Mouse (Mus musculus) stomach, embryonic 15.5 days (tissue): ENCODE data around the gene Lemd1. TPM values are rescaled to one million over a fixed set of nuclear protein-coding genes. Genes with fewer than 3 reads are reported as not detected.
A peak's percentile ranks its signal among the peaks of the same experiment; 100 is the strongest.
"Not testable (repeated sequence)": the region's sequence is repeated elsewhere in the genome, so short reads cannot be mapped to it uniquely, and the experiment has no call there.

Source experiments
- ATAC-seq: fragments of 200-750 bp; cut with Nextera tagmentation; 2 replicates; pipeline ENCODE4 v1.8.0; 2017; ENCODE audit warnings: low read depth, moderate number of reproducible peaks, moderate TSS enrichment; ENCODE audit not compliant: insufficient read depth, low FRiP score
- H3K27ac ChIP-seq: fragments of 300-500 bp; sonication (generic); 2 replicates; pipeline ENCODE4 v1.5.1; 2015; ENCODE audit warnings: mild to moderate bottlenecking, inconsistent platforms
- H3K27me3 ChIP-seq: fragments of 300-500 bp; sonication (generic); replicated peaks from 2 replicates; pipeline ENCODE4 v1.6.1; 2015; ENCODE audit warnings: inconsistent platforms
- H3K36me3 ChIP-seq: fragments of 300-500 bp; sonication (generic); 2 replicates; pipeline ENCODE4 v1.6.1; 2015; ENCODE audit warnings: inconsistent platforms
- H3K4me1 ChIP-seq: fragments of 300-500 bp; sonication (generic); 2 replicates; pipeline ENCODE4 v1.6.1; 2015; ENCODE audit warnings: inconsistent platforms
- H3K4me2 ChIP-seq: fragments of 300-500 bp; sonication (generic); 2 replicates; pipeline ENCODE4 v1.6.1; 2015; ENCODE audit warnings: mild to moderate bottlenecking, inconsistent platforms
- H3K4me3 ChIP-seq: fragments of 300-500 bp; sonication (generic); replicated peaks from 2 replicates; pipeline ENCODE4 v1.5.1; 2015; ENCODE audit warnings: inconsistent platforms
- H3K9ac ChIP-seq: fragments of 300-500 bp; sonication (generic); 2 replicates; pipeline ENCODE4 v1.6.1; 2015; ENCODE audit warnings: inconsistent platforms
- H3K9me3 ChIP-seq: fragments of 300-500 bp; sonication (generic); 2 replicates; pipeline ENCODE4 v1.6.1; 2016; ENCODE audit warnings: inconsistent platforms
- WGBS: fragments of 180-500 bp; shearing (Covaris S2); methylation state at CpG from one replicate; pipeline ENCODE4 v1.1.7; 2015; 5-methylcytosine and 5-hydroxymethylcytosine counted together
- polyA plus RNA-seq: library from polyadenylated mRNA; unstranded; fragments of >200 nt; fragmentation: Nextera tagmentation; extraction: Ambion mirVana; gene quantifications from 2 replicates; pipeline ENCODE4 v1.2.1, GENCODE M21; 2015

Lemd1 gene
- polyA plus RNA-seq, 1 experiment from 2014 or later: 0.46 TPM

GRCm38 (mm10) chr1:132265211-132265859, 74.1 kb downstream of the Lemd1 start:
- ATAC-seq: peak; percentile 39; the same call in 1 of the 2 replicates
- H3K4me1 ChIP-seq: no peaks in the 10 kb centered on the region
- no peak overlapping the region for H3K4me2 ChIP-seq
- no peak overlapping the region for H3K4me3 ChIP-seq
- no peaks in the 10 kb centered on the region for H3K27me3 ChIP-seq
- H3K36me3 ChIP-seq: no peaks in the 10 kb centered on the region
- H3K9me3 ChIP-seq: no peaks in the 10 kb centered on the region
- H3K27ac ChIP-seq: no peak overlapping the region
- 60% methylated on average over 8 of the region's 8 CpGs for WGBS
- no peak overlapping the region for H3K9ac ChIP-seq

- WGBS: 92% methylated on average over 10 of the region's 10 CpGs
- Histone ChIP-seq H3K9ac (no peak overlapping the region), H3K4me1 (no peaks in the 10 kb centered on the region), H3K4me3 (no peak overlapping the region), H3K36me3 (no peaks in the 10 kb centered on the region), H3K27me3 (no peaks in the 10 kb centered on the region), H3K4me2 (no peak overlapping the region), H3K9me3 (no peaks in the 10 kb centered on the region), H3K27ac (no peak overlapping the region)
- ATAC-seq: no peak
Observed at GRCm38 (mm10) chr1:132265936-132266335, 74.7 kb downstream of the Lemd1 start.

- no peak for ATAC-seq
- Histone ChIP-seq H3K36me3 (no peaks in the 10 kb centered on the region), H3K9me3 (no peaks in the 10 kb centered on the region), H3K4me2 (no peak overlapping the region), H3K4me1 (no peaks in the 10 kb centered on the region), H3K4me3 (no peak overlapping the region), H3K9ac (no peak overlapping the region), H3K27me3 (no peaks in the 10 kb centered on the region), H3K27ac (no peak overlapping the region)
- WGBS: 42% methylated on average over 8 of the region's 8 CpGs
Observed at GRCm38 (mm10) chr1:132266791-132267557, 75.7 kb downstream of the Lemd1 start.

GRCm38 (mm10) chr1:132267959-132268358, 76.7 kb downstream of the Lemd1 start:
- Histone ChIP-seq H3K9me3 (no peaks in the 10 kb centered on the region), H3K4me3 (no peak overlapping the region), H3K9ac (no peak overlapping the region), H3K4me1 (no peaks in the 10 kb centered on the region), H3K4me2 (no peak overlapping the region), H3K36me3 (no peaks in the 10 kb centered on the region), H3K27ac (no peak overlapping the region), H3K27me3 (no peaks in the 10 kb centered on the region)
- 77% methylated on average over 2 of the region's 2 CpGs for WGBS
- no peak for ATAC-seq

- no peak overlapping the region for H3K4me2 ChIP-seq
- H3K27ac ChIP-seq: no peak overlapping the region
- no peak overlapping the region for H3K9ac ChIP-seq
- H3K36me3 ChIP-seq: no peaks in the 10 kb centered on the region
- 78% methylated on average over 7 of the region's 7 CpGs for WGBS
- H3K9me3 ChIP-seq: no peaks in the 10 kb centered on the region
- H3K4me3 ChIP-seq: no peak overlapping the region
- H3K4me1 ChIP-seq: no peaks in the 10 kb centered on the region
- no peak for ATAC-seq
- H3K27me3 ChIP-seq: no peaks in the 10 kb centered on the region
Observed at GRCm38 (mm10) chr1:132268418-132269060, 77.3 kb downstream of the Lemd1 start.

GRCm38 (mm10) chr1:132271237-132271636, 80.0 kb downstream of the Lemd1 start:
- Histone ChIP-seq H3K27ac (no peak overlapping the region), H3K9ac (no peak overlapping the region), H3K9me3 (no peaks in the 10 kb centered on the region), H3K4me3 (no peak overlapping the region), H3K4me1 (no peaks in the 10 kb centered on the region), H3K4me2 (no peak overlapping the region), H3K36me3 (no peaks in the 10 kb centered on the region), H3K27me3 (no peaks in the 10 kb centered on the region)
- ATAC-seq: no peak
- WGBS: 80% methylated on average over 3 of the region's 3 CpGs

- no peaks in the 10 kb centered on the region for H3K27me3 ChIP-seq
- 54% methylated on average over 3 of the region's 3 CpGs for WGBS
- H3K9me3 ChIP-seq: no peaks in the 10 kb centered on the region
- H3K4me3 ChIP-seq: no peak overlapping the region
- no peaks in the 10 kb centered on the region for H3K36me3 ChIP-seq
- H3K4me1 ChIP-seq: no peaks in the 10 kb centered on the region
- no peak overlapping the region for H3K9ac ChIP-seq
- no peak overlapping the region for H3K27ac ChIP-seq
- ATAC-seq: no peak
- H3K4me2 ChIP-seq: no peak overlapping the region
Observed at GRCm38 (mm10) chr1:132276694-132277093, 85.5 kb downstream of the Lemd1 start.

- Histone ChIP-seq H3K4me3 (no peak overlapping the region), H3K4me2 (no peak overlapping the region), H3K27me3 (no peaks in the 10 kb centered on the region), H3K36me3 (no peaks in the 10 kb centered on the region), H3K9me3 (no peaks in the 10 kb centered on the region), H3K27ac (no peak overlapping the region), H3K4me1 (no peaks in the 10 kb centered on the region), H3K9ac (no peak overlapping the region)
- WGBS: 64% methylated on average over 6 of the region's 6 CpGs
- ATAC-seq: no peak
Observed at GRCm38 (mm10) chr1:132277124-132277523, 85.9 kb downstream of the Lemd1 start.

- not testable (repeated sequence) for H3K4me2 ChIP-seq, H3K9ac ChIP-seq, H3K27ac ChIP-seq, H3K4me3 ChIP-seq, H3K36me3 ChIP-seq, H3K9me3 ChIP-seq, ATAC-seq, H3K27me3 ChIP-seq, H3K4me1 ChIP-seq
- 58% methylated on average over 6 of the region's 6 CpGs for WGBS
Observed at GRCm38 (mm10) chr1:132280636-132281035, 89.4 kb downstream of the Lemd1 start.

- Histone ChIP-seq H3K4me2 (no peak overlapping the region), H3K4me3 (no peak overlapping the region), H3K4me1 (no peaks in the 10 kb centered on the region), H3K27ac (no peak overlapping the region), H3K36me3 (no peaks in the 10 kb centered on the region), H3K9ac (no peak overlapping the region), H3K27me3 (no peaks in the 10 kb centered on the region), H3K9me3 (no peaks in the 10 kb centered on the region)
- WGBS: 37% methylated on average over 8 of the region's 8 CpGs
- ATAC-seq: no peak
Observed at GRCm38 (mm10) chr1:132281523-132282176, 90.4 kb downstream of the Lemd1 start.

- H3K9ac ChIP-seq: no peak overlapping the region
- H3K36me3 ChIP-seq: no peaks in the 10 kb centered on the region
- no peak overlapping the region for H3K4me2 ChIP-seq
- H3K9me3 ChIP-seq: no peaks in the 10 kb centered on the region
- 89% methylated on average over 2 of the region's 2 CpGs for WGBS
- no peak for ATAC-seq
- H3K4me1 ChIP-seq: no peaks in the 10 kb centered on the region
- no peak overlapping the region for H3K4me3 ChIP-seq
- no peak overlapping the region for H3K27ac ChIP-seq
- H3K27me3 ChIP-seq: no peaks in the 10 kb centered on the region
Observed at GRCm38 (mm10) chr1:132282177-132282536, 90.9 kb downstream of the Lemd1 start.

- no peaks in the 10 kb centered on the region for H3K4me1 ChIP-seq
- WGBS: 81% methylated on average over 13 of the region's 13 CpGs
- no peak overlapping the region for H3K4me3 ChIP-seq
- H3K9me3 ChIP-seq: no peaks in the 10 kb centered on the region
- H3K27me3 ChIP-seq: no peaks in the 10 kb centered on the region
- no peak overlapping the region for H3K27ac ChIP-seq
- H3K4me2 ChIP-seq: no peak overlapping the region
- no peaks in the 10 kb centered on the region for H3K36me3 ChIP-seq
- no peak overlapping the region for H3K9ac ChIP-seq
- no peak for ATAC-seq
Observed at GRCm38 (mm10) chr1:132283018-132283417, 91.8 kb downstream of the Lemd1 start.
